Mouse (Mus musculus) midbrain, embryonic 13.5 days (tissue): ENCODE data around the gene Olfr713. TPM values are rescaled to one million over a fixed set of nuclear protein-coding genes. Genes with fewer than 3 reads are reported as not detected.

ENCODE experiments used
- ATAC-seq: fragments of 200-750 bp; cut with Nextera tagmentation; 2 replicates; pipeline ENCODE4 v1.8.0; 2017; ENCODE audit warnings: mild to moderate bottlenecking, moderate TSS enrichment, moderate library complexity
- H3K27ac ChIP-seq: fragments of 300-500 bp; sonication (generic); 2 replicates; pipeline ENCODE4 v1.5.1; 2015; ENCODE audit warnings: inconsistent platforms, mild to moderate bottlenecking, moderate library complexity
- H3K27me3 ChIP-seq: fragments of 300-500 bp; sonication (generic); 2 replicates; pipeline ENCODE4 v1.6.1; 2015; ENCODE audit warnings: mild to moderate bottlenecking, inconsistent platforms
- H3K36me3 ChIP-seq: fragments of 300-500 bp; sonication (generic); 2 replicates; pipeline ENCODE4 v1.6.1; 2015; ENCODE audit warnings: mild to moderate bottlenecking, inconsistent platforms
- H3K4me1 ChIP-seq: fragments of 300-500 bp; sonication (generic); replicated peaks from 2 replicates; pipeline ENCODE4 v1.6.1; 2015; ENCODE audit warnings: inconsistent platforms
- H3K4me2 ChIP-seq: fragments of 300-500 bp; sonication (generic); replicated peaks from 2 replicates; pipeline ENCODE4 v1.6.1; 2015; ENCODE audit warnings: moderate library complexity, mild to moderate bottlenecking, inconsistent platforms
- H3K4me3 ChIP-seq: fragments of 300-500 bp; sonication (generic); replicated peaks from 2 replicates; pipeline ENCODE4 v1.5.1; 2015; ENCODE audit warnings: mild to moderate bottlenecking, inconsistent platforms
- H3K9ac ChIP-seq: fragments of 300-500 bp; sonication (generic); replicated peaks from 2 replicates; pipeline ENCODE4 v1.6.1; 2015; ENCODE audit warnings: mild to moderate bottlenecking, inconsistent platforms
- H3K9me3 ChIP-seq: fragments of 300-500 bp; sonication (generic); 2 replicates; pipeline ENCODE4 v1.6.1; 2016; ENCODE audit warnings: mild to moderate bottlenecking, inconsistent platforms
- WGBS: fragments of 180-500 bp; shearing (Covaris S2); methylation state at CpG from one replicate; pipeline ENCODE4 v1.1.7; 2015; 5-methylcytosine and 5-hydroxymethylcytosine counted together
- polyA plus RNA-seq: library from polyadenylated mRNA; unstranded; fragments of >200 nt; fragmentation: Nextera tagmentation; extraction: Ambion mirVana; gene quantifications from 2 replicates; pipeline ENCODE4 v1.2.1, GENCODE M21; 2015

The Olfr713 gene
- polyA plus RNA-seq = not detected in 2 replicates

DNA sequence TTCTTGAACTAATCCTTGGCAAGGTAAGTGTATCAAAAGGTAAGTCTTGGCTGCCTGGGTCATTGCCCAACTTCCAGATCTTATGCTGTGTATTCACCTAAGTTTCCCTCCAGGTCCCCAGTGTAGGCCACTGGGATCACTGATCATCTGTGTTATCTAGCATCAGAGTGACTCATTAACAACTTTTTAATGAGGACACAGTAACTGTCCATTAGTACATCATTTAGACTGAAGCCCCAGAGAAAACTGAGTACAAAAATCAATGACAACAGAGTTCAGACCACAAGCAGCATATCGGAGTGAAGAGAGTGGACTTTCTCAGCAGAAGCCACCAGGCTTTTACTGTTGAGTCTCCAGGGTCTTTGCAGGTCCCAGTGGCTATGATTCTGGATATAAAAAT, at the start of gene Olfr713:
Olfr713 (plus strand) TSS at position 301 of the 400 bp plus-strand sequence.
- H3K9me3 ChIP-seq = no peaks in the 10 kb centered on the region
- no peak within 1 kb of the TSS for H3K4me3 ChIP-seq
- H3K27ac ChIP-seq = no peak within 1 kb of the TSS
- no peak within 1 kb of the TSS for H3K9ac ChIP-seq
- no peak within 1 kb of the TSS for H3K4me2 ChIP-seq
- H3K4me1 ChIP-seq = no peaks in the 10 kb centered on the region
- 95% methylated on average over 1 of the region's 1 CpGs for WGBS
- no peak for ATAC-seq
- no peaks in the 10 kb centered on the region for H3K36me3 ChIP-seq
- H3K27me3 ChIP-seq = no peaks in the 10 kb centered on the region

GRCm38 (mm10) chr7:106985236-106985635, 45.7 kb upstream of the Olfr713 start:
- no peak overlapping the region for H3K4me3 ChIP-seq
- WGBS = 92% methylated on average over 3 of the region's 3 CpGs
- no peak overlapping the region for H3K27ac ChIP-seq
- no peak for ATAC-seq
- no peak overlapping the region for H3K4me2 ChIP-seq
- no peaks in the 10 kb centered on the region for H3K27me3 ChIP-seq
- H3K9ac ChIP-seq = no peak overlapping the region
- no peaks in the 10 kb centered on the region for H3K9me3 ChIP-seq
- no peaks in the 10 kb centered on the region for H3K36me3 ChIP-seq
- no peaks in the 10 kb centered on the region for H3K4me1 ChIP-seq

DNA sequence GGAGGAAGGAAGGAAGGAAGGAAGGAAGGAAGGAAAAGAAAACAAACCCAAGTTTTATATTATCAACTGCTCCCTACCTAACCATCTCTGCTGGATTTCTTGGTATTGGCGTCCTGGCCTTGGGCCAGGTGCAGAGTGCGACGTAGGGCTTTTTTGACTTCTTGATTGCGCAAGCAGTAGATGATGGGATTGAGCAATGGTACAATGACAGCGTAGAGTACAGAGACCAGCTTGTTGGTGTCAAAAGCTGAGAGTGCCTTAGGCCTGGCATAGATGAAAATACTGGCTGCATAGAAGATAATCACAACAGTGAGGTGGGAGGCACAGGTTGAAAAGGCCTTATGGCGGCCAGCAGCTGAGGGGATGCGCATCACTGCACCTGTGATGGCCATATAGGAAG, 30.2 kb upstream of the Olfr713 start:
- no peak overlapping the region for H3K4me3 ChIP-seq
- no peak overlapping the region for H3K27ac ChIP-seq
- no peak for ATAC-seq
- 90% methylated on average over 7 of the region's 7 CpGs for WGBS
- no peak overlapping the region for H3K9ac ChIP-seq
- no peaks in the 10 kb centered on the region for H3K36me3 ChIP-seq
- H3K9me3 ChIP-seq = no peaks in the 10 kb centered on the region
- H3K4me1 ChIP-seq = no peaks in the 10 kb centered on the region
- H3K4me2 ChIP-seq = no peak overlapping the region
- no peaks in the 10 kb centered on the region for H3K27me3 ChIP-seq

GRCm38 (mm10) chr7:107004169-107004568, 26.8 kb upstream of the Olfr713 start:
- no peaks in the 10 kb centered on the region for H3K9me3 ChIP-seq
- no peaks in the 10 kb centered on the region for H3K4me1 ChIP-seq
- no peak overlapping the region for H3K4me2 ChIP-seq
- no peak overlapping the region for H3K9ac ChIP-seq
- 64% methylated on average over 3 of the region's 3 CpGs for WGBS
- no peak for ATAC-seq
- H3K36me3 ChIP-seq = no peaks in the 10 kb centered on the region
- no peak overlapping the region for H3K4me3 ChIP-seq
- no peaks in the 10 kb centered on the region for H3K27me3 ChIP-seq
- H3K27ac ChIP-seq = no peak overlapping the region

DNA sequence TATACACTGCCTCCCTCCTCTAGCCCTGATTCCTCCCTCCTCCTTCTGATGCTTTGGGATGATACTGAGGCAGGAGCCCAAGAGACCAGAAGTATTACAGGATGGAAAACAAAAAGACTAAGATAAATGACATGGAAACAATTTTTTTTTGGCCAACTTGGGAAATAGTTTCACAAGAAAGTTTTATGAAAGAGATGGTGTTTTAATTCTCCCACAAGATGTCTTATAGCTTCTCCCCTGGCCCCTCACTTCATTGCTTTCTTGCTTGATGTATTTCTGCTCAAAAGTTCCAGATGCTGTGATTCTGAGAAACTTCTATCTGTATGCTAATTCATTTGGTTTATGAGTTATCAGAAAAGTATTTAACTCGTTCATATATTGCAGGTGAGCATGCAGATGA, 25.0 kb upstream of the Olfr713 start, which contains the start of gene Olfr2:
Olfr2 (minus strand) TSS at position 101 of the 400 bp plus-strand sequence.
- H3K4me3 ChIP-seq = no peak within 1 kb of the TSS
- no peaks in the 10 kb centered on the region for H3K9me3 ChIP-seq
- no peak within 1 kb of the TSS for H3K9ac ChIP-seq
- H3K4me2 ChIP-seq = no peak within 1 kb of the TSS
- H3K4me1 ChIP-seq = no peaks in the 10 kb centered on the region
- no peaks in the 10 kb centered on the region for H3K36me3 ChIP-seq
- no peak for ATAC-seq
- 56% methylated on average over 1 of the region's 1 CpGs for WGBS
- H3K27ac ChIP-seq = no peak within 1 kb of the TSS
- no peaks in the 10 kb centered on the region for H3K27me3 ChIP-seq

DNA sequence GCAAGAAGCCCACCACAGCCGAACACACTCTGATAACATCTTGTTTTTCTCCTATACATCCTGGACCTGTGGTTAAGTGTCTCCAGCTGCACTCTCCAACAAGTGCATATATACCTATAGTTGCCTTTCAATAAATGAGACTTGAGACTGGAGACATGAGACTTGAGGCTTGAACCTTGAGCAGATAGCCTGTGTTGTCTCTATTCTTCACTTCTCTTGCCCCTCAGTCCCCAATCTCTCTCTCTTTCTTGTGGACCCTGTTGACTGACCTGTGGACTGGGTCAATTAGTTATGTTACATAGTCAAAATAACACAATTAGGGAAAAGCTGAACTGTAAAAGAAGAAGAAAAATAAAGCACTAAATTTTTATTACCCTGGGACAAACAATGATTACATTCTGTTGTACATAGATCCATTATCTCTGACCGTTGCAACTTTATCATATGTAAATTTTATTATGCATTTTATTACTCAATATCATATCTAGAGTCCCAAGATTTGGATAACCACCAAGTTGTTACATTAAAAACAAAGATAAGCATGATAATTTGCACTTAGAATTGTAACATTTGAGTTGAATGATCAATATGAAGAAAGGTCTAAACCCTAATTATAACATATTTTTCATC, 9.1 kb downstream of the Olfr713 start:
- Histone ChIP-seq H3K4me2 (no peak overlapping the region), H3K27me3 (no peaks in the 10 kb centered on the region), H3K36me3 (no peaks in the 10 kb centered on the region), H3K27ac (no peak overlapping the region), H3K4me1 (no peaks in the 10 kb centered on the region), H3K9me3 (no peaks in the 10 kb centered on the region), H3K9ac (no peak overlapping the region), H3K4me3 (no peak overlapping the region)
- 80% methylated on average over 2 of the region's 2 CpGs for WGBS
- ATAC-seq = no peak

- ATAC-seq = no peak
- no peaks in the 10 kb centered on the region for H3K9me3 ChIP-seq
- H3K27me3 ChIP-seq = no peaks in the 10 kb centered on the region
- H3K4me1 ChIP-seq = no peaks in the 10 kb centered on the region
- no peak overlapping the region for H3K4me3 ChIP-seq
- no peak overlapping the region for H3K9ac ChIP-seq
- WGBS = 91% methylated on average over 3 of the region's 3 CpGs
- no peak overlapping the region for H3K4me2 ChIP-seq
- no peak overlapping the region for H3K27ac ChIP-seq
- H3K36me3 ChIP-seq = no peaks in the 10 kb centered on the region
Observed at GRCm38 (mm10) chr7:107043136-107043535, 12.2 kb downstream of the Olfr713 start.

DNA sequence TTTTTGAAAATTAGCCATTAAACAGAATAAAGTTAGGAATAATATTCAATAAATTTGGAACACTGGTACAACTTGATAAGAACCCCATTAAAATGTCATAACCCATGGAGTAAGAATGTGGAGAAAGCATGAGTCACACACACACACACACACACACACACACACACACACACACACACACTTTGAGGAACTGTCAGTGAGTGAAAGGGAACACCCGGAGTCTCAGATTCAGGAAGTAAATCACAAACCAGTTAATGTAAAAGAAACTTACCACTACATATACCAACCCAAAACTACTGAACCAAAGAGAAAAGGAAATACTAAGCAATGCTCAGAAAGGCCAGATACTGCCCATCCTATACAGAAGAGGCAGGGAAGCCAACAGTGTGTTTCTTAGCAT, 13.4 kb downstream of the Olfr713 start:
- no peaks in the 10 kb centered on the region for H3K36me3 ChIP-seq
- no peak overlapping the region for H3K4me2 ChIP-seq
- H3K27ac ChIP-seq = no peak overlapping the region
- H3K4me1 ChIP-seq = no peaks in the 10 kb centered on the region
- no peaks in the 10 kb centered on the region for H3K9me3 ChIP-seq
- no peak overlapping the region for H3K9ac ChIP-seq
- 92% methylated on average over 1 of the region's 1 CpGs for WGBS
- H3K27me3 ChIP-seq = no peaks in the 10 kb centered on the region
- ATAC-seq = no peak
- no peak overlapping the region for H3K4me3 ChIP-seq

GRCm38 (mm10) chr7:107045833-107046232, 14.9 kb downstream of the Olfr713 start:
- H3K4me1 ChIP-seq = no peaks in the 10 kb centered on the region

GRCm38 (mm10) chr7:107047578-107047977, 16.6 kb downstream of the Olfr713 start:
- no peak for ATAC-seq
- no peak overlapping the region for H3K4me2 ChIP-seq
- WGBS = 41% methylated on average over 3 of the region's 3 CpGs

More at GRCm38 (mm10) chr7:107045833-107046232, 14.9 kb downstream of the Olfr713 start:
- WGBS = 8% methylated on average over 5 of the region's 5 CpGs
- Histone ChIP-seq H3K27ac (no peak overlapping the region), H3K9me3 (no peaks in the 10 kb centered on the region), H3K4me2 (no peak overlapping the region), H3K36me3 (no peaks in the 10 kb centered on the region), H3K27me3 (no peaks in the 10 kb centered on the region), H3K4me3 (no peak overlapping the region), H3K9ac (no peak overlapping the region)
- ATAC-seq = peak; percentile 56

GRCm38 (mm10) chr7:107070681-107071080, 39.7 kb downstream of the Olfr713 start, which contains the start of gene Olfr714:
Olfr714 (plus strand) TSS chr7:107070981.
- Histone ChIP-seq H3K27me3 (no peaks in the 10 kb centered on the region), H3K4me1 (no peaks in the 10 kb centered on the region), H3K4me2 (no peak within 1 kb of the TSS), H3K4me3 (no peak within 1 kb of the TSS), H3K9ac (no peak within 1 kb of the TSS), H3K27ac (no peak within 1 kb of the TSS), H3K9me3 (peaks cover 9% of the 10 kb centered on the region; the same call in 1 of the 2 replicates), H3K36me3 (no peaks in the 10 kb centered on the region)
- no peak for ATAC-seq
- WGBS = 93% methylated on average over 2 of the region's 2 CpGs

More at GRCm38 (mm10) chr7:107047578-107047977, 16.6 kb downstream of the Olfr713 start:
- Histone ChIP-seq H3K4me1 (no peaks in the 10 kb centered on the region), H3K36me3 (no peaks in the 10 kb centered on the region), H3K4me3 (no peak overlapping the region), H3K9ac (no peak overlapping the region), H3K27ac (no peak overlapping the region), H3K9me3 (no peaks in the 10 kb centered on the region), H3K27me3 (no peaks in the 10 kb centered on the region)
